Mouse (Mus musculus) olfactory bulb, adult 2 months (tissue): ENCODE data around the gene Alyref2. TPM values are rescaled to one million over a fixed set of nuclear protein-coding genes. Genes with fewer than 3 reads are reported as not detected.
A peak's percentile ranks its signal among the peaks of the same experiment; 100 is the strongest.
"Not testable (repeated sequence)": the region's sequence is repeated elsewhere in the genome, so short reads cannot be mapped to it uniquely, and the experiment has no call there.

Experiments used
- H3K27ac ChIP-seq: fragments of 200-500 bp; 2 replicates; pipeline ENCODE4 v1.5.1; 2012; ENCODE audit warnings: low read depth, low read length; ENCODE audit not compliant: insufficient read depth
- H3K4me1 ChIP-seq: fragments of 200-500 bp; 2 replicates; pipeline ENCODE4 v1.6.1; 2012; ENCODE audit warnings: low read length; ENCODE audit not compliant: control insufficient read depth, insufficient read depth
- H3K4me3 ChIP-seq: fragments of 200-500 bp; 2 replicates; pipeline ENCODE4 v1.5.1; 2012; ENCODE audit warnings: mild to moderate bottlenecking, low read depth, low read length, moderate library complexity; ENCODE audit not compliant: insufficient read depth
- CTCF ChIP-seq: fragments of 200-500 bp; IDR thresholded peaks from 2 replicates; pipeline ENCODE4 v1.5.1; 2012; ENCODE audit warnings: low read depth, mild to moderate bottlenecking, low read length, moderate library complexity; ENCODE audit not compliant: insufficient read depth
- POLR2A ChIP-seq: fragments of 200-500 bp; IDR thresholded peaks from 2 replicates; pipeline ENCODE4 v1.6.1; 2012; ENCODE audit warnings: mild to moderate bottlenecking, low read depth, low read length, moderate library complexity; ENCODE audit not compliant: insufficient read depth
- WGBS: fragments of 180-500 bp; shearing (Covaris S2); methylation state at CpG from one replicate; pipeline ENCODE4 v1.1.7; 2018; 5-methylcytosine and 5-hydroxymethylcytosine counted together
- polyA plus RNA-seq: library from polyadenylated mRNA; stranded (reverse); fragments of >200 nt; gene quantifications from 2 replicates; pipeline ENCODE4 v1.2.4, GENCODE M21; 2012; ENCODE audit warnings: low replicate concordance; ENCODE audit not compliant: missing spikeins, insufficient read depth, insufficient read length

The Alyref2 gene
- polyA plus RNA-seq, 1 experiment, result not detected

DNA sequence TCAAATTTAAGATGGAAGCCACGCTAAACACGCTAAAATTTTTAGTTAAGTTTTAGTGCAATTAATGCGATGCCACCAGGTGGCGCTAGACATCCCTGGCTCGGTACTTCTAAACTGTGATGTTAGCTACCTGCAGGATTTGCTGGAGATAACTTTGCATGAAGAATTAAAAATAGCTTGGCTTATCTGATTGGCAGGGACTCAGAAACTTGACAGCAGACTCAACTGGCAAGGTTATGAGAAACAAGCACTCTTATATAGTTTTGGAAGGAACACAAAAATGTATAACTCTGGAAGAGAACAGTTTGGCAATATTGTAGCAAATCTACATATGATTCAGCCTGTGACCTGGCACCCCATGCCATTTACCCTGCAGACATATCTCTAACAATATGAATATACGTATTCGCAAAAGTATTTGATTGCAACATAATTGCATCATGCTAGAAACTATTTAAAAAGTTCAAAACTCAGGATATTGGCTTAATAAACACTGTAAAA is 32.9 kb upstream of the Alyref2 start:
- 27% methylated on average over 7 of the region's 7 CpGs for WGBS
- H3K4me3 ChIP-seq, result no peak overlapping the region
- no peak for TF ChIP-seq POLR2A
- TF ChIP-seq CTCF, result no peak
- H3K27ac ChIP-seq, result no peak overlapping the region
- H3K4me1 ChIP-seq, result no peaks in the 10 kb centered on the region

GRCm38 (mm10) chr1:171470896-171471295 is 32.4 kb upstream of the Alyref2 start:
- no peaks in the 10 kb centered on the region for H3K4me1 ChIP-seq
- TF ChIP-seq CTCF, result no peak
- no peak for TF ChIP-seq POLR2A
- 89% methylated on average over 5 of the region's 5 CpGs for WGBS
- no peak overlapping the region for H3K27ac ChIP-seq
- no peak overlapping the region for H3K4me3 ChIP-seq

GRCm38 (mm10) chr1:171471452-171471851 is 31.8 kb upstream of the Alyref2 start:
- TF ChIP-seq POLR2A, result no peak
- TF ChIP-seq CTCF, result no peak
- Histone ChIP-seq H3K4me1 (no peaks in the 10 kb centered on the region), H3K27ac (no peak overlapping the region), H3K4me3 (no peak overlapping the region)
- WGBS, result 61% methylated on average over 1 of the region's 1 CpGs

DNA sequence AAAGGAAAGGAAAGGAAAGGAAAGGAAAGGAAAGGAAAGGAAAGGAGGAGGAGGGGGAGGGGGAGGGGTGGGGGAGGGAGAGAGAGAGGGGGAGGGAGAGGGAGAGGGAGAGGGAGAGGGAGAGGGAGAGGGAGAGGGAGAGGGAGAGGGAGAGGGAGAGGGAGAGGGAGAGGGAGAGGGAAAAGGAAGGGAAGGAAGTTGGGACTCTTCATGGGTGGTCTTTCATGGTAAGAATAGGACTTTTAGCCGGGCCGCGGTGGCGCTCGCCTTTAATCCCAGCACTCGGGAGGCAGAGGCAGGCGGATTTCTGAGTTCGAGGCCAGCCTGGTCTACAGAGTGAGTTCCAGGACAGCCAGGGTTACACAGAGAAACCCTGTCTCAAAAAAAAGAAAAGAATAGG is 31.3 kb upstream of the Alyref2 start:
- not testable (repeated sequence) for H3K27ac ChIP-seq, H3K4me3 ChIP-seq, H3K4me1 ChIP-seq
- 89% methylated on average over 8 of the region's 8 CpGs for WGBS

DNA sequence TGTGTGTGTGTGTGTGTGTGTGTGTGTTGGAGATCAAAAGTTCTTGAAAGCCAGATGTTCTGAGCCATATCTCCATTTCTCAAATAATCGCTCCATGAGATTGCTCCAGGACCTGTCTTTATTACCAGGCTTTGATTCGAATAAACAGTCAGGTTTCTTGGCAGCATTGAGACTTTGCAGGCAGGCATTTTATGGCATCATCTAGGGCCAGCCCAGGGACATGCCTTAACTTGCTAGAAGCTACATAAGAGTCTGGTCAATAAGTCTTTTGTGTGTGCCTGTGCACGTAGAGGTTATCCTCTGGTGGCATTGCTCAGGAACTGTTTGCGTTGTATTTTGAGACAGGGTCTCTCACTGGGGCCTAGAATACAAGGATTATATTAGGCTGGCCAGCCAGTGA is 29.8 kb upstream of the Alyref2 start:
- no peaks in the 10 kb centered on the region for H3K4me1 ChIP-seq
- H3K27ac ChIP-seq, result no peak overlapping the region
- TF ChIP-seq CTCF (no peak), POLR2A (no peak)
- 81% methylated on average over 4 of the region's 4 CpGs for WGBS
- H3K4me3 ChIP-seq, result no peak overlapping the region

GRCm38 (mm10) chr1:171473920-171474640 is 29.2 kb upstream of the Alyref2 start:
- no peak for TF ChIP-seq CTCF
- TF ChIP-seq POLR2A, result no peak
- WGBS, result 69% methylated on average over 9 of the region's 9 CpGs
- Histone ChIP-seq H3K27ac (no peak overlapping the region), H3K4me1 (no peaks in the 10 kb centered on the region), H3K4me3 (no peak overlapping the region)

DNA sequence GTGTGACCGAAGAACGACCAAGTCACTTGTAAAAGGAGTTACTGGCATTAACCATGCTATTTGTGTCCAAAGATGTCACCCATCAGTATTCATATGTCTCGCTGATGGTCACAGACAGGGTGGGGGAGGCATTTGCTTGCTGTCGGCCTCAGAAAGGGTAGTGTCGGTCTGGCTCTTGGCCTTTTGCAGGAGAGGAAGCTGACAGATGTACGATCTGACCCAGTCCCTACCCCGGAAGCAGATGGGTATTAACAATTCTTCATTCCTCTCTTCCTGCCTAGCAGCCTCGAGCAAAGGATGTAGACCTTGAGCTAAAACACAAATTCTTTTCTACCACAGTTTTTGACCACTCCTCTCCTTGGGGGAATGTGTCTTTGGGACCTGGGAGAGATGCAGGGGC is 26.2 kb upstream of the Alyref2 start:
- WGBS, result 85% methylated on average over 8 of the region's 8 CpGs
- no peak overlapping the region for H3K27ac ChIP-seq
- no peak overlapping the region for H3K4me3 ChIP-seq
- TF ChIP-seq POLR2A (no peak), CTCF (no peak)
- H3K4me1 ChIP-seq, result no peaks in the 10 kb centered on the region

DNA sequence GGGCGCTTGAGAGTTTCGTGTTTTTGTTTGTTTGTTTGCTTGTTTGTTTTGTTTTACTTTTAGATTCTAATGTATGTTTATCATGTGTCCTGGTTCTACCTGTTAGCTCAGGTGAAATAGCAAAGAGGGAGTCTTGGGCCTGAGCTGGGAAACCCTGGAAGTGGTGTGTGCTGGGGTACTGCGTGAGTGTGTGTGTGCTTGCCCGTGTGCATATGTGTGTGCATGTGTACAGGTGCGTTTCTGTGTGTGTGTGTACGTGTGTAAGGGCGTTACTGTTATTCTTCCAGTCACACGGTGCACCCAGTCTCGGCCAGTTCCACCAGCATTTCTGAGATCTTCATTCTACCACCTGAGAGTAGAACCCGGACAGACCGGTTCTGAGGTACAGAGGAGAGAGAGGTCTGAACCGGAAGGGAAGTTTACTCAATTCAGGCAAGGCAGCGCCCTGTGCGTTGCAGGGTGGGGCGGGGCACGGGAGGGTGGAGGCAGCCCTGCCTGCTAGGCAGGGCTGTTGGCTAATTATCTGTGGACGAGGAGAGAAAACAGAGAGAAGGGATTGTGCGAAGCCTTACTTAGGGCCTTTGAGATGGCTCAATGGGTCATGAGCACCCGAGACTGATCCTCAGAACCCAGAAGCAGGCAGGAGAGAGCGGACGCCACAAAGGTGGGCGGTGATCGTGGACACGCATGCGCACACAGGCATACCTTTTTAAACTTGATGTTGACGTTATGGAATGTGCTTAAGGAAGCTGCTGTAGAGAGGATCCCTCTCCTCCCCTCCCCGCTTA is 25.3 kb upstream of the Alyref2 start:
- H3K27ac ChIP-seq, result no peak overlapping the region
- H3K4me3 ChIP-seq, result peak overlapping the region; percentile 17; the same call in 1 of the 2 replicates
- 65% methylated on average over 27 of the region's 27 CpGs for WGBS
- H3K4me1 ChIP-seq, result no peaks in the 10 kb centered on the region
- TF ChIP-seq CTCF (no peak), POLR2A (no peak)

GRCm38 (mm10) chr1:171478968-171479367 is 24.3 kb upstream of the Alyref2 start:
- Histone ChIP-seq H3K4me3 (no peak overlapping the region), H3K27ac (no peak overlapping the region), H3K4me1 (no peaks in the 10 kb centered on the region)
- no peak for TF ChIP-seq POLR2A
- TF ChIP-seq CTCF, result no peak
- whole genome bisulfite sequencing, result 24% methylated on average over 2 of the region's 2 CpGs
